Mouse (Mus musculus) myocyte (in vitro differentiated cells): ENCODE measurements around the gene Rab33b.

Experiments used
- CEBPB ChIP-seq: IDR thresholded peaks from 2 replicates; pipeline ENCODE4 v1.6.1; 2011; ENCODE audit warnings: mild to moderate bottlenecking, moderate library complexity; ENCODE audit not compliant: poor library complexity, insufficient read depth, severe bottlenecking
- E2F4 ChIP-seq: IDR thresholded peaks from one replicate; pipeline ENCODE4 v1.6.1; 2011; ENCODE audit warnings: mild to moderate bottlenecking, control low read depth, moderate library complexity; ENCODE audit not compliant: insufficient read depth
- MAX ChIP-seq: IDR thresholded peaks from one replicate; pipeline ENCODE4 v1.6.1; 2011; ENCODE audit warnings: low read depth, mild to moderate bottlenecking, control low read depth
- MYOD1 ChIP-seq, 3 experiments: IDR thresholded peaks; one replicate each; pipeline ENCODE4 v1.6.1; 2011; ENCODE audit warnings: control low read depth in 2 of 3, low read depth in 2 of 3, mild to moderate bottlenecking in 2 of 3, moderate library complexity in 1 of 3; ENCODE audit not compliant: insufficient read length in 2 of 3, control insufficient read depth in 1 of 3
- MYOG ChIP-seq, 3 experiments: IDR thresholded peaks; one replicate each; pipeline ENCODE4 v1.6.1; 2011; ENCODE audit warnings: control low read depth in 2 of 3, low read depth in 2 of 3, mild to moderate bottlenecking in 2 of 3; ENCODE audit not compliant: insufficient read length in 2 of 3, control insufficient read depth in 1 of 3, insufficient read depth in 1 of 3
- POLR2A ChIP-seq: IDR thresholded peaks from one replicate; pipeline ENCODE4 v1.6.1; 2011; ENCODE audit warnings: low read depth, mild to moderate bottlenecking, control low read depth, moderate library complexity; ENCODE audit not compliant: insufficient read length
- POLR2AphosphoS2 ChIP-seq: IDR thresholded peaks from one replicate; pipeline ENCODE4 v1.6.1; 2011; ENCODE audit warnings: low read depth, control low read depth; ENCODE audit not compliant: insufficient read length
- REST ChIP-seq: IDR thresholded peaks from one replicate; pipeline ENCODE4 v1.6.1; 2011; ENCODE audit warnings: mild to moderate bottlenecking, control low read depth, moderate library complexity; ENCODE audit not compliant: insufficient read depth, insufficient read length
- SRF ChIP-seq: IDR thresholded peaks from one replicate; pipeline ENCODE4 v1.6.1; 2011; ENCODE audit warnings: low read depth; ENCODE audit not compliant: control insufficient read depth, insufficient read length
- TCF12 ChIP-seq: IDR thresholded peaks from one replicate; pipeline ENCODE4 v1.6.1; 2011; ENCODE audit warnings: mild to moderate bottlenecking, control low read depth; ENCODE audit not compliant: poor library complexity, insufficient read depth, severe bottlenecking
- TCF3 ChIP-seq: IDR thresholded peaks from one replicate; pipeline ENCODE4 v1.6.1; 2011; ENCODE audit warnings: low read depth, control low read depth; ENCODE audit not compliant: insufficient read length
- USF1 ChIP-seq: IDR thresholded peaks from one replicate; pipeline ENCODE4 v1.6.1; 2011; ENCODE audit warnings: low read depth, mild to moderate bottlenecking, control low read depth, moderate library complexity

DNA sequence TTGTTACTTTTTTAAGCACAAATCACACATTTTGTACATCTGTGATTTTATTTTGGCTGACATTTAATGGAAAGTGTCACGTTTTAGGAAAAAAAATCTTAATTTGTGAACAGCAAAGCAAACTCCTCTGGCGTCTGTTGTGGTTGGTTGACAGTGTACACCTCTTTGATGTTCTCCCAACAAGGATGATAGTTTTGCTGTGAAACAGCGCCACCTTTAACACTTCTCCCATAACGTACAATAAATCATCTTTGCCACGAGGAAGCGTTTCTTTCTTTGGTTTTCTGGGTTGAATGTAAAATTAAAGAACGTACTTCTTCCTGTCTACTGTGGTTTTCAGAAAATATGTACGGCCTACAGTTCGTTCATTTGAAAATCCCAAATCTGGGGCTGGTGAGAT, 11.9 kb downstream of the Rab33b start:
- TF ChIP-seq POLR2A (no peak), TCF3 (no peak), TCF12 (no peak), MAX (no peak), USF1 (no peak), E2F4 (no peak), MYOG (IDR thresholded peaks at IDR 0.05; ENCODE audit: control insufficient read depth in 1 of 3, insufficient read depth in 1 of 3, insufficient read length in 2 of 3, low read depth in 2 of 3) (no peak), POLR2AphosphoS2 (no peak), SRF (no peak), MYOD1 (IDR thresholded peaks at IDR 0.05; ENCODE audit: control insufficient read depth in 1 of 3, insufficient read length in 2 of 3, low read depth in 2 of 3) (no peak), REST (no peak), CEBPB (no peak)
